Mouse (Mus musculus) cerebellum, adult 11-12 months (tissue): ENCODE measurements at regions not wholly inside any gene's neighbourhood (a gene's known extent, or its start where the extent isn't known, plus 50 kb on each side); places are given as distances from the start of the nearest gene placed in this dataset.
"Not testable (repeated sequence)": the region's sequence is repeated elsewhere in the genome, so short reads cannot be mapped to it uniquely, and the experiment has no call there.

ENCODE experiments used
- DNase-seq: peaks from one replicate; pipeline ENCODE4 v3.0.0; 2022

GRCm38 (mm10) chr8:52158176-52158575, 1353.4 kb upstream of the Aga start:
- peak; percentile 14 for DNase-seq

- not testable (repeated sequence) for DNase-seq
Observed at GRCm38 (mm10) chr8:52196934-52197333, 1314.6 kb upstream of the Aga start.

- DNase-seq, result no peak
Observed at GRCm38 (mm10) chr8:52227506-52227905, 1284.0 kb upstream of the Aga start.

GRCm38 (mm10) chr8:52256055-52256454, 1255.5 kb upstream of the Aga start:
- no peak for DNase-seq
